Mouse (Mus musculus) ES-E14 (cell line): Measurements from ENCODE around the gene Pias4. TPM values are rescaled to one million over a fixed set of nuclear protein-coding genes. Genes with fewer than 3 reads are reported as not detected.
A peak's percentile ranks its signal among the peaks of the same experiment; 100 is the strongest.

ENCODE experiments used
- DNase-seq: peaks from one replicate; pipeline ENCODE4 v3.0.0-alpha.2; 2013; ENCODE audit warnings: low read depth, low spot score
- H3K27ac ChIP-seq: 2 replicates; pipeline ENCODE4 v1.5.1; 2012; ENCODE audit warnings: low read depth, mild to moderate bottlenecking, low read length, moderate library complexity, mixed read lengths; ENCODE audit not compliant: poor library complexity, insufficient read depth, severe bottlenecking
- H3K36me3 ChIP-seq: 2 replicates; pipeline ENCODE4 v1.6.1; 2012; ENCODE audit warnings: mild to moderate bottlenecking, low read length, moderate library complexity, mixed read lengths; ENCODE audit not compliant: control insufficient read depth, poor library complexity, insufficient read depth, severe bottlenecking
- H3K4me1 ChIP-seq, 2 experiments: fragments of 150-350 bp in 1 of 2; sonication (generic) in 1 of 2; 2 replicates each; pipeline ENCODE4 v1.6.1; 2012; ENCODE audit warnings: low read length in 2 of 2, mild to moderate bottlenecking in 1 of 2, mixed read lengths in 1 of 2; ENCODE audit not compliant: control insufficient read depth in 2 of 2, insufficient read depth in 2 of 2, poor library complexity in 1 of 2
- H3K4me3 ChIP-seq, 2 experiments: fragments of 150-350 bp in 1 of 2; sonication (generic) in 1 of 2; 2 replicates each; pipeline ENCODE4 v1.5.1; 2012; ENCODE audit warnings: low read length in 2 of 2, low read depth in 1 of 2, mild to moderate bottlenecking in 1 of 2, mixed read lengths in 1 of 2; ENCODE audit not compliant: insufficient read depth in 1 of 2, poor library complexity in 1 of 2, severe bottlenecking in 1 of 2
- H3K9ac ChIP-seq: 2 replicates; pipeline ENCODE4 v1.6.1; 2012; ENCODE audit warnings: low read depth, mild to moderate bottlenecking, low read length, mixed read lengths; ENCODE audit not compliant: poor library complexity, insufficient read depth, severe bottlenecking
- H3K9me3 ChIP-seq: fragments of 150-350 bp; sonication (generic); 2 replicates; pipeline ENCODE4 v1.6.1; 2012; ENCODE audit warnings: low read depth, mild to moderate bottlenecking, low read length; ENCODE audit not compliant: control insufficient read depth, insufficient read depth
- CHD2 ChIP-seq: IDR thresholded peaks from 2 replicates; pipeline ENCODE4 v1.6.1; 2014; ENCODE audit warnings: mild to moderate bottlenecking, low read depth, low read length, inconsistent platforms
- HCFC1 ChIP-seq: IDR thresholded peaks from 2 replicates; pipeline ENCODE4 v1.6.1; 2012; ENCODE audit warnings: low read length, inconsistent platforms, borderline replicate concordance; ENCODE audit not compliant: insufficient read depth
- MAFK ChIP-seq: IDR thresholded peaks from 2 replicates; pipeline ENCODE4 v1.6.1; 2014; ENCODE audit warnings: mild to moderate bottlenecking, low read depth, low read length, inconsistent platforms; ENCODE audit not compliant: insufficient read depth
- ZC3H11A ChIP-seq: IDR thresholded peaks from 2 replicates; pipeline ENCODE4 v1.6.1; 2012; ENCODE audit warnings: low read depth, mild to moderate bottlenecking, inconsistent platforms, low read length, borderline replicate concordance
- ZNF384 ChIP-seq: IDR thresholded peaks from 2 replicates; pipeline ENCODE4 v1.6.1; 2012; ENCODE audit warnings: low read depth, low read length, inconsistent platforms
- in situ Hi-C, 2 experiments: fragments of 600-800 bp; cut with MboI; formaldehyde crosslinking; loops; one replicate each; pipeline ENCODE4 v1.15.1; 2025; ENCODE audit warnings: low sequenced_read_pairs in 2 of 2, inconsistent platforms in 1 of 2; ENCODE audit not compliant: unreplicated experiment in 2 of 2
- total RNA-seq: library from RNA; depleted of rRNA; stranded (reverse); fragments of 300-350 nt; gene quantifications from 2 replicates; pipeline ENCODE4 v1.2.3, GENCODE M21; 2012

Pias4 gene
- total RNA-seq, 1 experiment, result 37.8 TPM

DNA sequence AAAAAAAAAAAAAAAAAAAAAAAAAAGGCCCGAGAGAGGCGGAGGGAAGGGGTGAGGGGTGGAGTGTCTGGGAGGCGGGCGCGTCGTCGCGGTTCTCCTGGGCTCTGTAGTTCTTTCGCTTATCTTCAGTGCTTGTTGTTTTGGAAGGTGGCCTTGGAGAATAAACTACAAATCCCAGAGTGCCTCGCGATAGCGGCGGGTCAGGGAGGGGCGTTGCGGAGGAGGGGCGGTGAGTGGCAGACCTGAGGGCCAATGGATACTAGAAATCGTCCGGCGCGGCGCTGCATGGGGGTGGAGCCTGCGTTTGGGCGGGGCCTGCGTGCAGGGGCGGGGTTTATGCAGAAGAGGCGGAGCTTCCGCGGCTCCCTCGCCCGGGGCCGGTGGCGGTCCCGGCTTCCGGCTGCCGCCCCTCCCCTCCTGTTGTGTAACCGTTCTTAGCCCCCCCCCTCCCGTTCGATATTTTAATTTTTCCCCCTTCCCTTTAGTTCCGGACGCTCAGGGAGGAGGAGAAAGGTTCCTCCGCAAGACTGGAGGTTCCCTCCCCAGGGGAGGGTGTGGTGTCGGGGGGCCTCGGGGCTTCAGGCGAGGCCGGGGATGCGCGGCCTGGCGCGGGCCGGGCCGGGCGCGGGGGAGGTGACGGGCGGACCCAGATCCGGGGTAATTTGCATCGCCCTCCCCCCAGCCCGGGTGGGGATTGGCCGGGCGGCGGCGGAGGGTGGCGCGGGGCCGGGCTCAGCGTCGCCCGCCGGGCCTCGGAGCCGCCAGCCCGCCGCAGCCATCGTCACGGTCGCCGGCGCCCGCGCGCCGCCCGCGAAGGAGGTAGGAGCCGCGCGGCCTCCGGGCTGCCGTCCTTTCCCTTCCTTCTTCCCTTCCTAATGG lies 30.2 kb downstream of the Pias4 start:
- Histone ChIP-seq H3K9ac (peak overlapping the region; percentile 90), H3K9me3 (no peaks in the 10 kb centered on the region), H3K4me1 (peaks cover under 1 to 24% of the 10 kb centered on the region in 2 experiments; a peak in 3 of 4 replicates), H3K4me3 (peak overlapping the region; percentile 91 to 96), H3K27ac (peak overlapping the region; percentile 82), H3K36me3 (no peaks in the 10 kb centered on the region)
- peak; percentile 96 for DNase-seq
- TF ChIP-seq MAFK, result no peak
- TF ChIP-seq ZC3H11A, result no peak
- peak; percentile 97 for TF ChIP-seq HCFC1
- peak; percentile 99 for TF ChIP-seq ZNF384
- TF ChIP-seq CHD2, result peak; percentile 80
- in situ Hi-C loops, result no loop called here

DNA sequence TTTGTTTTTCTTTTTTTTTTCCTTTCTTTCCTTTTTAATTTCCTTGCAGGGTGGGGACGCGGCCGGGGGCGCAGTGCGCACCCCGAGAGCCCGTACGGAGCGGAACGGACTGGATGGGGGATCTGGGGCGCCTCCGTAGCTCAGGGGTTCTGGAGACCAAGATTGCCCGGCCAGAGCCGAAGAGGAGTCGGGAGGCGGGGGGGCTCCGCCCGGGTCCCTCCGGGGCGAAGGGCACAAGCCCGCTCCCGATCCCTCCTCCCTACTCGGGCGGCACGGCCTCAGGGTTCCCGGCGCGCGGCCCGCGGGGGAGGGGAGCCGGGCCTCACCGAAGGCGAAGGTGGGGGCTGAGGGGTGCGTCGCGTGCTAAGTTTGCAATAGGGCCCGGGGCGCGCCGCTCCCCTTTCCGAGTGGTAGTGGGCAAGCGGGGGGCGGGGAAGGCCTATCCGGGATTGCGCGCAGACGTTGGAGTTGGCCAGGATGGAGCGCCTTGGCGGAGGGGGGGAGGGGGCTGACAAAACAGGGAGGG lies 31.0 kb downstream of the Pias4 start:
- Histone ChIP-seq H3K27ac (peak overlapping the region; percentile 86), H3K9me3 (no peaks in the 10 kb centered on the region), H3K36me3 (no peaks in the 10 kb centered on the region), H3K4me3 (peak overlapping the region; percentile 86 to 96), H3K4me1 (peaks cover 0 to 21% of the 10 kb centered on the region in 2 experiments; a peak in 3 of 4 replicates), H3K9ac (peak overlapping the region; percentile 91)
- in situ Hi-C loops, result no loop called here
- TF ChIP-seq CHD2 (no peak), MAFK (no peak), ZC3H11A (no peak), HCFC1 (no peak)
- no peak for DNase-seq

DNA sequence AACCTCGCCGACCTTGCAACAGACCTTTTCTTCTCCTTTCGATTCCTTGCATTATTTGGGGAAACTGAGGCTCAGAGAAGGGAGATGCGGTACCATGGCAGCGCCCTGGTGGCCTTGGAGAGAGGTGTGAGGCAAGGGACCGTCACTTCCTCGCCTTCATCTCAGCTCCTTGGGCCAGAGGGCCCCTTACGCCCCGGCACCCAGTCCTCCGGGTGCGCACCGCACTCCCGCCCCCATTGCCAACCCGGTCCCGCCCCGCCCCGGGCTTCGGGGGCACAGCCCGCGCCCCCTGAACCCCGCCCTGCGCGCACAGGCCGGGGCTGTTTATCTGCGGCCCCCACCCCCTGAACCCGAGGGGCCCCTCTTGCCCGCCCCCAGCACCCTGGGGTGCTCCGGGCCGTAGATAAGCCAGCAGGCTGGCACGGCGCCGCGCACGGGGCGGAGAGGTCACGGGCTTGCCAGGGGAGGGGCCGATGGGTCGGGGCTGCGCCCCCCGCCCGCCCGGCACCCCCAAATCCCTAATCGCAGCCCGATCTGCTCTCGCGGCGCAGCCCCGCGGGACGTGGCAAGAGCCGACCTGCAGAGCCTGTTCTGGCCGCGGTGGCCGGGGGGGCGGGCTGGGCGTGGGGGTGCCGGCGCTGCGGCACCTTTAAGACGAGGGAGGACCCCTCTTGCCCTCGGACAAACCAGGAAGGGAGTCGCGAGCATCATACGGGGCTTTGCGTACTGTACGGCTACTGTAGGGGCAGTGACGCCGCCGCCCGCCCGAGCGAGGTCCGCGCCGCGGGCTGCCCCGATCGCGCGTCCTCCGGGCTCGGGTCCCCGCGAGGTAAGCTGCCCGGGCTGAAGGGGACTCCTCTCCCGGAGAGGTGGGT lies 31.7 kb downstream of the Pias4 start:
- DNase-seq, result no peak
- no peak for TF ChIP-seq ZNF384
- no peak for TF ChIP-seq HCFC1
- Histone ChIP-seq H3K27ac (peak overlapping the region; percentile 86), H3K4me3 (peak overlapping the region; percentile 86 to 96), H3K36me3 (no peaks in the 10 kb centered on the region), H3K9me3 (no peaks in the 10 kb centered on the region), H3K9ac (peak overlapping the region; percentile 91), H3K4me1 (peaks cover 0 to 21% of the 10 kb centered on the region in 2 experiments; a peak in 3 of 4 replicates)
- in situ Hi-C loops, result no loop called here

DNA sequence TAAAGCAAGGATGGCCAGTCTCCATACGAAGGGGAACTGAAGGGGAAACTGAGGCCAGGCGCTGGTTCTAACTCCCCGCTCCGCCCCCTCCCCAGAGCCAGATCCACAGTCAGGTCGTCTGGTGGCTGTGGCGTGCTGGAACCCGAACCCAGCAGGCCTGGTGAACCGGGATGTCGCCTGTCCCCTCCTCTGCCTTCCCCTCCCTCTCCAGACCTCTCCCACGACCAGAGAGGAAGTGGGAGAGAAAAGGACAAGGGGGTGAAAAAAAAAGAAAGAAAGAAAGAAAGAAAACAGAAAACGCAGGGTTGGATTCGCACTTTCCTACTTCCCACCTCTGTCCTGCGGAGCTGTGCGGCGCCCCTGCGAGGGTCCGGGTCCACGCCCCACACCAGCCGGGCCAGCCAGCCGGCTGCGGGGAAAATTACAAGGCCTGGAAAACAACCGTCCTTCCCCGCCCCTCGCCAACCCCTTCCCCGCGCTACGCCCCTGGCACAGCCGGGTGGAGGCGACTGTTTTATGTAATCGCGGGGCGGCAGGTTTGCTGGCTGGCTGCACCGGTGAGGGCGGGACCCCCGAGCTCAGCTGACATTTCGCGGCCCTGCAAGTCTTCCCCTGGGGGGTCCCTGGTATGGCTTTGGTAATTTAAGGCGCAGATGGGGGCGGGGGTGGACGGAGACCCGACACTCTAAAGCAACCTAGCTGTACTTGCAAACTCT lies 32.6 kb downstream of the Pias4 start, which contains the start of gene Zbtb7a:
TSS of gene Zbtb7a (plus strand) at position 255 of the 716 bp plus-strand sequence.
- no peak for DNase-seq
- Histone ChIP-seq H3K4me3 (peak within 1 kb of the TSS; percentile 86 to 96), H3K4me1 (peaks cover 0 to 21% of the 10 kb centered on the region in 2 experiments; a peak in 3 of 4 replicates), H3K9ac (peak within 1 kb of the TSS; percentile 91), H3K27ac (peak within 1 kb of the TSS; percentile 86; the same call in 1 of the 2 replicates), H3K9me3 (no peaks in the 10 kb centered on the region), H3K36me3 (no peaks in the 10 kb centered on the region)
- in situ Hi-C loops, result no loop called here
- TF ChIP-seq ZNF384 (no peak), HCFC1 (no peak), CHD2 (no peak), MAFK (no peak), ZC3H11A (no peak)
